Mouse (Mus musculus): ENCODE results near the gene Rbm20. TPM values are rescaled to one million over a fixed set of nuclear protein-coding genes. Genes with fewer than 3 reads are reported as not detected.
A peak's percentile ranks its signal among the peaks of the same experiment; 100 is the strongest.

The Rbm20 gene
- polyA plus RNA-seq, 1 experiment from 2014 or later: 51.8 TPM

GRCm38 (mm10) chr19:53697376-53698126 is 20.4 kb downstream of the Rbm20 start:
- 26% methylated on average over 24 of the region's 24 CpGs for WGBS
- Histone ChIP-seq H3K4me1 (replicated peaks) (peaks cover 67% of the 10 kb centered on the region), H3K27me3 (replicated peaks) (no peaks in the 10 kb centered on the region), H3K4me2 (peak overlapping the region; percentile 58), H3K27ac (ENCODE audit: poor library complexity, severe bottlenecking) (peak overlapping the region; percentile 94), H3K9ac (peak overlapping the region; percentile 68), H3K4me3 (peak overlapping the region; percentile 14; the same call in 1 of the 2 replicates), H3K36me3 (no peaks in the 10 kb centered on the region; the same call in 1 of the 2 replicates), H3K9me3 (replicated peaks) (no peaks in the 10 kb centered on the region)
- ATAC-seq (ENCODE audit: insufficient number of reproducible peaks, low FRiP score): peak; percentile 62

GRCm38 (mm10) chr19:53699671-53700070 is 22.6 kb downstream of the Rbm20 start:
- Histone ChIP-seq H3K4me1 (replicated peaks) (peaks cover 72% of the 10 kb centered on the region), H3K36me3 (no peaks in the 10 kb centered on the region), H3K9ac (peak overlapping the region; percentile 55; the same call in 1 of the 2 replicates), H3K4me3 (no peak overlapping the region), H3K9me3 (replicated peaks) (no peaks in the 10 kb centered on the region), H3K27me3 (replicated peaks) (no peaks in the 10 kb centered on the region), H3K27ac (ENCODE audit: poor library complexity, severe bottlenecking) (peak overlapping the region; percentile 46; the same call in 1 of the 2 replicates), H3K4me2 (peak overlapping the region; percentile 38)
- 15% methylated on average over 7 of the region's 7 CpGs for WGBS
- ATAC-seq (ENCODE audit: insufficient number of reproducible peaks, low FRiP score): no peak

- WGBS: 80% methylated on average over 9 of the region's 9 CpGs
- H3K4me2 ChIP-seq: no peak overlapping the region
- no peaks in the 10 kb centered on the region for H3K27me3 ChIP-seq (replicated peaks)
- no peaks in the 10 kb centered on the region for H3K36me3 ChIP-seq
- no peaks in the 10 kb centered on the region for H3K9me3 ChIP-seq (replicated peaks)
- no peak for ATAC-seq (ENCODE audit: insufficient number of reproducible peaks, low FRiP score)
- H3K4me1 ChIP-seq (replicated peaks): peaks cover 72% of the 10 kb centered on the region
- no peak overlapping the region for H3K4me3 ChIP-seq
- no peak overlapping the region for H3K27ac ChIP-seq (ENCODE audit: poor library complexity, severe bottlenecking)
- H3K9ac ChIP-seq: no peak overlapping the region
Measured at GRCm38 (mm10) chr19:53701434-53701833, 24.3 kb downstream of the Rbm20 start.

GRCm38 (mm10) chr19:53704895-53705823 is 28.1 kb downstream of the Rbm20 start:
- Histone ChIP-seq H3K4me3 (peak overlapping the region; percentile 27), H3K4me2 (peak overlapping the region; percentile 63), H3K9ac (peak overlapping the region; percentile 56), H3K27me3 (replicated peaks) (no peaks in the 10 kb centered on the region), H3K9me3 (replicated peaks) (no peaks in the 10 kb centered on the region), H3K36me3 (no peaks in the 10 kb centered on the region), H3K4me1 (replicated peaks) (peaks cover 67% of the 10 kb centered on the region), H3K27ac (ENCODE audit: poor library complexity, severe bottlenecking) (peak overlapping the region; percentile 19; the same call in 1 of the 2 replicates)
- 7% methylated on average over 29 of the region's 29 CpGs for WGBS
- ATAC-seq (ENCODE audit: insufficient number of reproducible peaks, low FRiP score): peak; percentile 67

GRCm38 (mm10) chr19:53708401-53708800 is 31.3 kb downstream of the Rbm20 start:
- H3K36me3 ChIP-seq: no peaks in the 10 kb centered on the region
- WGBS: 28% methylated on average over 11 of the region's 11 CpGs
- no peaks in the 10 kb centered on the region for H3K9me3 ChIP-seq (replicated peaks)
- no peaks in the 10 kb centered on the region for H3K27me3 ChIP-seq (replicated peaks)
- H3K9ac ChIP-seq: no peak overlapping the region
- H3K4me1 ChIP-seq (replicated peaks): peaks cover 80% of the 10 kb centered on the region
- ATAC-seq (ENCODE audit: insufficient number of reproducible peaks, low FRiP score): no peak
- no peak overlapping the region for H3K4me3 ChIP-seq
- peak overlapping the region; percentile 74 for H3K27ac ChIP-seq (ENCODE audit: poor library complexity, severe bottlenecking)
- 0 out of 2 replicates have a peak overlapping the region, but pooled peaks have one; percentile 2 for H3K4me2 ChIP-seq

- Histone ChIP-seq H3K4me3 (no peak overlapping the region), H3K27me3 (replicated peaks) (no peaks in the 10 kb centered on the region), H3K9ac (peak overlapping the region; percentile 56; the same call in 1 of the 2 replicates), H3K9me3 (replicated peaks) (no peaks in the 10 kb centered on the region), H3K4me2 (peak overlapping the region; percentile 41), H3K4me1 (replicated peaks) (peaks cover 72% of the 10 kb centered on the region), H3K27ac (ENCODE audit: poor library complexity, severe bottlenecking) (peak overlapping the region; percentile 91), H3K36me3 (no peaks in the 10 kb centered on the region)
- 20% methylated on average over 4 of the region's 4 CpGs for WGBS
- ATAC-seq (ENCODE audit: insufficient number of reproducible peaks, low FRiP score): peak; percentile 66
Measured at GRCm38 (mm10) chr19:53710861-53711260, 33.8 kb downstream of the Rbm20 start.

- 19% methylated on average over 8 of the region's 8 CpGs for WGBS
- Histone ChIP-seq H3K36me3 (no peaks in the 10 kb centered on the region), H3K9ac (peak overlapping the region; percentile 56), H3K27ac (ENCODE audit: poor library complexity, severe bottlenecking) (peak overlapping the region; percentile 91), H3K27me3 (replicated peaks) (no peaks in the 10 kb centered on the region), H3K9me3 (replicated peaks) (no peaks in the 10 kb centered on the region), H3K4me2 (peak overlapping the region; percentile 41), H3K4me3 (no peak overlapping the region), H3K4me1 (replicated peaks) (peaks cover 70% of the 10 kb centered on the region)
- no peak for ATAC-seq (ENCODE audit: insufficient number of reproducible peaks, low FRiP score)
Measured at GRCm38 (mm10) chr19:53711261-53711890, 34.3 kb downstream of the Rbm20 start.

GRCm38 (mm10) chr19:53712297-53713025 is 35.4 kb downstream of the Rbm20 start:
- Histone ChIP-seq H3K4me3 (no peak overlapping the region), H3K36me3 (no peaks in the 10 kb centered on the region), H3K9ac (peak overlapping the region; percentile 9), H3K9me3 (replicated peaks) (no peaks in the 10 kb centered on the region), H3K4me2 (no peak overlapping the region; the same call in 1 of the 2 replicates), H3K27ac (ENCODE audit: poor library complexity, severe bottlenecking) (peak overlapping the region; percentile 91), H3K27me3 (replicated peaks) (no peaks in the 10 kb centered on the region), H3K4me1 (replicated peaks) (peaks cover 69% of the 10 kb centered on the region)
- WGBS: 29% methylated on average over 7 of the region's 7 CpGs
- ATAC-seq (ENCODE audit: insufficient number of reproducible peaks, low FRiP score): no peak

GRCm38 (mm10) chr19:53713364-53713763 is 36.3 kb downstream of the Rbm20 start:
- Histone ChIP-seq H3K36me3 (no peaks in the 10 kb centered on the region), H3K9me3 (replicated peaks) (no peaks in the 10 kb centered on the region), H3K27me3 (replicated peaks) (no peaks in the 10 kb centered on the region), H3K4me1 (replicated peaks) (peaks cover 73% of the 10 kb centered on the region), H3K9ac (no peak overlapping the region), H3K27ac (ENCODE audit: poor library complexity, severe bottlenecking) (peak overlapping the region; percentile 91), H3K4me2 (no peak overlapping the region), H3K4me3 (no peak overlapping the region)
- 15% methylated on average over 6 of the region's 6 CpGs for WGBS
- ATAC-seq (ENCODE audit: insufficient number of reproducible peaks, low FRiP score): no peak

- H3K4me2 ChIP-seq: peak overlapping the region; percentile 42; the same call in 1 of the 2 replicates
- H3K9ac ChIP-seq: no peak overlapping the region
- peaks cover 6% of the 10 kb centered on the region for H3K36me3 ChIP-seq
- peak; percentile 67 for ATAC-seq (ENCODE audit: insufficient number of reproducible peaks, low FRiP score)
- peaks cover 4% of the 10 kb centered on the region for H3K9me3 ChIP-seq (replicated peaks)
- H3K27me3 ChIP-seq (replicated peaks): no peaks in the 10 kb centered on the region
- no peak overlapping the region for H3K4me3 ChIP-seq
- WGBS: 16% methylated on average over 7 of the region's 7 CpGs
- peak overlapping the region; percentile 89 for H3K27ac ChIP-seq (ENCODE audit: poor library complexity, severe bottlenecking)
- peaks cover 64% of the 10 kb centered on the region for H3K4me1 ChIP-seq (replicated peaks)
Measured at GRCm38 (mm10) chr19:53716469-53716868, 39.4 kb downstream of the Rbm20 start.
